Mouse (Mus musculus) limb, embryonic 13.5 days (tissue): ENCODE results near the gene Mpped1. TPM values are rescaled to one million over a fixed set of nuclear protein-coding genes. Genes with fewer than 3 reads are reported as not detected.

Experiments used
- ATAC-seq: fragments of 200-750 bp; cut with Nextera tagmentation; 2 replicates; pipeline ENCODE4 v1.8.0; 2017; ENCODE audit warnings: low read depth, moderate number of reproducible peaks, moderate TSS enrichment; ENCODE audit not compliant: low FRiP score
- H3K27ac ChIP-seq: fragments of 300-500 bp; sonication (generic); 2 replicates; pipeline ENCODE4 v1.5.1; 2015; ENCODE audit warnings: inconsistent platforms, mild to moderate bottlenecking, moderate library complexity
- H3K27me3 ChIP-seq: fragments of 300-500 bp; sonication (generic); 2 replicates; pipeline ENCODE4 v1.6.1; 2015; ENCODE audit warnings: mild to moderate bottlenecking, inconsistent platforms
- H3K36me3 ChIP-seq: fragments of 300-500 bp; sonication (generic); 2 replicates; pipeline ENCODE4 v1.6.1; 2015; ENCODE audit warnings: inconsistent platforms, mild to moderate bottlenecking, moderate library complexity
- H3K4me1 ChIP-seq: fragments of 300-500 bp; sonication (generic); 2 replicates; pipeline ENCODE4 v1.6.1; 2015; ENCODE audit warnings: inconsistent platforms
- H3K4me2 ChIP-seq: fragments of 300-500 bp; sonication (generic); replicated peaks from 2 replicates; pipeline ENCODE4 v1.6.1; 2015; ENCODE audit warnings: inconsistent platforms, mild to moderate bottlenecking, moderate library complexity
- H3K4me3 ChIP-seq: fragments of 300-500 bp; sonication (generic); 2 replicates; pipeline ENCODE4 v1.5.1; 2015; ENCODE audit warnings: moderate library complexity, mild to moderate bottlenecking, inconsistent platforms
- H3K9ac ChIP-seq: fragments of 300-500 bp; sonication (generic); 2 replicates; pipeline ENCODE4 v1.6.1; 2015; ENCODE audit warnings: mild to moderate bottlenecking, inconsistent platforms
- H3K9me3 ChIP-seq: fragments of 300-500 bp; sonication (generic); 2 replicates; pipeline ENCODE4 v1.6.1; 2016; ENCODE audit warnings: inconsistent platforms
- WGBS: fragments of 180-500 bp; shearing (Covaris S2); methylation state at CpG from one replicate; pipeline ENCODE4 v1.1.7; 2015; 5-methylcytosine and 5-hydroxymethylcytosine counted together
- polyA plus RNA-seq: library from polyadenylated mRNA; unstranded; fragments of >200 nt; fragmentation: Nextera tagmentation; extraction: Ambion mirVana; gene quantifications from 2 replicates; pipeline ENCODE4 v1.2.1, GENCODE M21; 2015

Mpped1 gene
- polyA plus RNA-seq, 1 experiment from 2014 or later: 9.3 TPM

GRCm38 (mm10) chr15:83772460-83772859 is 6.8 kb upstream of the Mpped1 start:
- no peaks in the 10 kb centered on the region for H3K9me3 ChIP-seq
- no peaks in the 10 kb centered on the region for H3K4me1 ChIP-seq
- no peak for ATAC-seq
- WGBS: 56% methylated on average over 5 of the region's 5 CpGs
- no peak overlapping the region for H3K4me2 ChIP-seq
- peaks cover 23% of the 10 kb centered on the region for H3K27me3 ChIP-seq
- no peaks in the 10 kb centered on the region for H3K36me3 ChIP-seq
- no peak overlapping the region for H3K27ac ChIP-seq
- H3K4me3 ChIP-seq: no peak overlapping the region
- no peak overlapping the region for H3K9ac ChIP-seq

- Histone ChIP-seq H3K4me3 (no peak overlapping the region), H3K9ac (no peak overlapping the region), H3K27ac (no peak overlapping the region), H3K36me3 (no peaks in the 10 kb centered on the region), H3K27me3 (peaks cover 28% of the 10 kb centered on the region), H3K4me2 (no peak overlapping the region), H3K4me1 (no peaks in the 10 kb centered on the region), H3K9me3 (no peaks in the 10 kb centered on the region)
- ATAC-seq: no peak
- WGBS: 81% methylated on average over 4 of the region's 4 CpGs
Observed at GRCm38 (mm10) chr15:83772953-83773352, 6.3 kb upstream of the Mpped1 start.

- no peak overlapping the region for H3K4me2 ChIP-seq
- no peaks in the 10 kb centered on the region for H3K36me3 ChIP-seq
- no peaks in the 10 kb centered on the region for H3K9me3 ChIP-seq
- H3K4me3 ChIP-seq: no peak overlapping the region
- peaks cover 46% of the 10 kb centered on the region for H3K27me3 ChIP-seq
- ATAC-seq: no peak
- H3K9ac ChIP-seq: no peak overlapping the region
- no peak overlapping the region for H3K27ac ChIP-seq
- no peaks in the 10 kb centered on the region for H3K4me1 ChIP-seq
- 41% methylated on average over 4 of the region's 4 CpGs for WGBS
Observed at GRCm38 (mm10) chr15:83774922-83775321, 4.3 kb upstream of the Mpped1 start.

- Histone ChIP-seq H3K27ac (no peak overlapping the region), H3K4me2 (no peak overlapping the region), H3K27me3 (peaks cover 54% of the 10 kb centered on the region), H3K36me3 (no peaks in the 10 kb centered on the region), H3K9me3 (no peaks in the 10 kb centered on the region), H3K4me1 (peaks cover 13% of the 10 kb centered on the region; the same call in 1 of the 2 replicates), H3K4me3 (no peak overlapping the region), H3K9ac (no peak overlapping the region)
- WGBS: 84% methylated on average over 6 of the region's 6 CpGs
- ATAC-seq: no peak
Observed at GRCm38 (mm10) chr15:83776265-83777000, 2.8 kb upstream of the Mpped1 start.

GRCm38 (mm10) chr15:83777476-83777875 is 1.8 kb upstream of the Mpped1 start:
- H3K36me3 ChIP-seq: no peaks in the 10 kb centered on the region
- H3K27me3 ChIP-seq: peaks cover 58% of the 10 kb centered on the region
- no peak overlapping the region for H3K4me2 ChIP-seq
- no peak overlapping the region for H3K9ac ChIP-seq
- H3K4me1 ChIP-seq: peaks cover 13% of the 10 kb centered on the region; the same call in 1 of the 2 replicates
- ATAC-seq: no peak
- 66% methylated on average over 6 of the region's 6 CpGs for WGBS
- H3K9me3 ChIP-seq: no peaks in the 10 kb centered on the region
- no peak overlapping the region for H3K27ac ChIP-seq
- no peak overlapping the region for H3K4me3 ChIP-seq

GRCm38 (mm10) chr15:83779855-83780740 is 831 bp downstream of the Mpped1 start:
- peak overlapping the region; percentile 64 for H3K4me3 ChIP-seq
- 2% methylated on average over 52 of the region's 92 CpGs for WGBS
- H3K9ac ChIP-seq: peak overlapping the region; percentile 73
- peak; percentile 62 for ATAC-seq
- H3K4me2 ChIP-seq: peak overlapping the region; percentile 94
- no peaks in the 10 kb centered on the region for H3K36me3 ChIP-seq
- peaks cover 13% of the 10 kb centered on the region; the same call in 1 of the 2 replicates for H3K4me1 ChIP-seq
- H3K9me3 ChIP-seq: no peaks in the 10 kb centered on the region
- H3K27me3 ChIP-seq: peaks cover 68% of the 10 kb centered on the region
- no peak overlapping the region for H3K27ac ChIP-seq

GRCm38 (mm10) chr15:83781304-83781703 is 2.0 kb downstream of the Mpped1 start:
- H3K27me3 ChIP-seq: peaks cover 68% of the 10 kb centered on the region
- H3K9me3 ChIP-seq: no peaks in the 10 kb centered on the region
- ATAC-seq: no peak
- no peaks in the 10 kb centered on the region for H3K36me3 ChIP-seq
- H3K4me2 ChIP-seq: no peak overlapping the region
- H3K4me3 ChIP-seq: no peak overlapping the region
- 0 out of 2 replicates have a peak overlapping the region, but pooled peaks have one; percentile 25 for H3K9ac ChIP-seq
- WGBS: 66% methylated on average over 11 of the region's 11 CpGs
- H3K4me1 ChIP-seq: peaks cover 13% of the 10 kb centered on the region; the same call in 1 of the 2 replicates
- no peak overlapping the region for H3K27ac ChIP-seq

GRCm38 (mm10) chr15:83782284-83782683 is 3.0 kb downstream of the Mpped1 start:
- Histone ChIP-seq H3K4me2 (no peak overlapping the region), H3K27me3 (peaks cover 65% of the 10 kb centered on the region), H3K9ac (no peak overlapping the region), H3K9me3 (no peaks in the 10 kb centered on the region), H3K4me1 (peaks cover 13% of the 10 kb centered on the region; the same call in 1 of the 2 replicates), H3K36me3 (no peaks in the 10 kb centered on the region), H3K27ac (no peak overlapping the region), H3K4me3 (no peak overlapping the region)
- no peak for ATAC-seq
- 67% methylated on average over 9 of the region's 9 CpGs for WGBS

GRCm38 (mm10) chr15:83784772-83785171 is 5.5 kb downstream of the Mpped1 start:
- H3K27me3 ChIP-seq: peaks cover 49% of the 10 kb centered on the region
- no peak for ATAC-seq
- WGBS: 69% methylated on average over 9 of the region's 9 CpGs
- no peak overlapping the region for H3K4me2 ChIP-seq
- H3K27ac ChIP-seq: no peak overlapping the region
- H3K9ac ChIP-seq: no peak overlapping the region
- H3K9me3 ChIP-seq: no peaks in the 10 kb centered on the region
- H3K4me1 ChIP-seq: peaks cover 13% of the 10 kb centered on the region; the same call in 1 of the 2 replicates
- H3K36me3 ChIP-seq: no peaks in the 10 kb centered on the region
- no peak overlapping the region for H3K4me3 ChIP-seq

GRCm38 (mm10) chr15:83789046-83789445 is 9.8 kb downstream of the Mpped1 start:
- no peak for ATAC-seq
- no peaks in the 10 kb centered on the region for H3K4me1 ChIP-seq
- H3K27me3 ChIP-seq: peaks cover 11% of the 10 kb centered on the region
- H3K27ac ChIP-seq: no peak overlapping the region
- 67% methylated on average over 9 of the region's 9 CpGs for WGBS
- H3K36me3 ChIP-seq: no peaks in the 10 kb centered on the region
- no peak overlapping the region for H3K4me3 ChIP-seq
- H3K9me3 ChIP-seq: no peaks in the 10 kb centered on the region
- no peak overlapping the region for H3K4me2 ChIP-seq
- H3K9ac ChIP-seq: no peak overlapping the region

GRCm38 (mm10) chr15:83796924-83797323 is 17.7 kb downstream of the Mpped1 start:
- Histone ChIP-seq H3K4me3 (no peak overlapping the region), H3K4me1 (0 out of 2 replicates have a peak, but pooled peaks cover 4% of the 10 kb centered on the region), H3K27ac (no peak overlapping the region), H3K9ac (no peak overlapping the region), H3K36me3 (no peaks in the 10 kb centered on the region), H3K9me3 (no peaks in the 10 kb centered on the region), H3K27me3 (no peaks in the 10 kb centered on the region), H3K4me2 (no peak overlapping the region)
- 49% methylated on average over 7 of the region's 7 CpGs for WGBS
- no peak for ATAC-seq

- H3K27me3 ChIP-seq: no peaks in the 10 kb centered on the region
- no peak overlapping the region for H3K9ac ChIP-seq
- no peaks in the 10 kb centered on the region for H3K9me3 ChIP-seq
- H3K4me1 ChIP-seq: 0 out of 2 replicates have a peak, but pooled peaks cover 4% of the 10 kb centered on the region
- WGBS: 82% methylated on average over 11 of the region's 11 CpGs
- H3K27ac ChIP-seq: no peak overlapping the region
- no peak overlapping the region for H3K4me3 ChIP-seq
- ATAC-seq: no peak
- H3K36me3 ChIP-seq: no peaks in the 10 kb centered on the region
- H3K4me2 ChIP-seq: no peak overlapping the region
Observed at GRCm38 (mm10) chr15:83798964-83799363, 19.7 kb downstream of the Mpped1 start.
